Mouse (Mus musculus): Measurements from ENCODE around the gene Plcxd2. TPM values are rescaled to one million over a fixed set of nuclear protein-coding genes. Genes with fewer than 3 reads are reported as not detected.

Plcxd2 gene
- polyA plus RNA-seq, 1 experiment from 2014 or later, result 1.7 TPM

GRCm38 (mm10) chr16:46000976-46001375 lies 9.0 kb downstream of the Plcxd2 start:
- no peak overlapping the region for H3K27ac ChIP-seq (ENCODE audit: low read depth)
- ATAC-seq (replicated peaks; ENCODE audit: low FRiP score, low TSS enrichment, low read depth) (no peak), DNase-seq (ENCODE audit: low spot score) (no peak)
- H3K9ac ChIP-seq (ENCODE audit: low read length), result no peak overlapping the region
- H3K9me3 ChIP-seq (ENCODE audit: control insufficient read depth, low read length), result no peaks in the 10 kb centered on the region
- 91% methylated on average over 3 of the region's 3 CpGs for WGBS
- no peak overlapping the region for H3K4me2 ChIP-seq (ENCODE audit: low read length)
- H3K27me3 ChIP-seq (replicated peaks; ENCODE audit: control insufficient read depth, insufficient read depth, low read length), result no peaks in the 10 kb centered on the region
- H3K4me1 ChIP-seq (replicated peaks; ENCODE audit: control insufficient read depth, insufficient read depth, low read length), result no peaks in the 10 kb centered on the region
- no peaks in the 10 kb centered on the region for H3K36me3 ChIP-seq (ENCODE audit: control insufficient read depth, insufficient read depth, low read length)
- H3K4me3 ChIP-seq (ENCODE audit: low read depth, low read length), result no peak overlapping the region

DNA sequence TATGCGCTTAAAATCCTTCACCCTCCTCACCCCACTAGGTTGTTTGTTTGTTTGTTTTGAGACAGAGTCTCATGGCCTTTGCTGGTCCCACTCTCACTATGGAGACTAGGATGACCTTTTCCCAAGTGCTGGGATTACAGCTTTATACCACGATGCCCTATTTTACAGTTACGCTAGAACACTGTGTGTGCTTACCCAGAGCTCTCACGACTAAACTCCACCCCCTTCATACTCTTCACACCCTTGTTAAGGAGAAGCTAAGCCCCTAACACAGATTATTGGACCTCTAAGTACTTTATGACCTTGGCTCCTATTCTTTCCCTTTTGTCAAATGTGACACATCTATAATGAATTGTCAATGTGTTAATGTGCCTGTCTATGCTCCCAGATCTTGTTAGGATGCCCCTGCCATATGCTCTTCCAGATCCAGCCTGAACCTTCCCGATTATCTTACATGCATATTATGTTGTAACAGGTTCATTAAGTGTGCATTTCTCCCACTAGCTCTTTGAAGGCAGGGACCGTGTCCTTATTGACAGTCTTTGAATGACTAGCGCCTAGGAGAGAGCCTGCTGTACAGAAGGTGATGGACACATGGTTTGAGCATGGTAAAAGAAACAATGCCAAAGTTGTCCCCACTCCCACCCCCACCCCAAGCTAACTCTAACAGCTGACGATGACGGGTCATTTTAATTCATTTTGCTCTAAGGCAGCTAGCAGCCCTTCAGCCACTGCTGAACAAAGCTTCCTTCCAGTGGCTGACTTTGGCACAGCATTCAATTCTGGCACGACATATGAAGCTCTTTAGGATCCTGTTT lies 10.4 kb downstream of the Plcxd2 start:
- ATAC-seq (replicated peaks; ENCODE audit: low FRiP score, low TSS enrichment, low read depth), result no peak
- no peak overlapping the region for H3K9ac ChIP-seq (ENCODE audit: low read length)
- no peaks in the 10 kb centered on the region for H3K27me3 ChIP-seq (replicated peaks; ENCODE audit: control insufficient read depth, insufficient read depth, low read length)
- no peak for DNase-seq (ENCODE audit: low spot score)
- no peaks in the 10 kb centered on the region for H3K36me3 ChIP-seq (ENCODE audit: control insufficient read depth, insufficient read depth, low read length)
- no peaks in the 10 kb centered on the region for H3K4me1 ChIP-seq (replicated peaks; ENCODE audit: control insufficient read depth, insufficient read depth, low read length)
- no peak overlapping the region for H3K27ac ChIP-seq (ENCODE audit: low read depth)
- no peak overlapping the region for H3K4me3 ChIP-seq (ENCODE audit: low read depth, low read length)
- 73% methylated on average over 10 of the region's 10 CpGs for WGBS
- H3K4me2 ChIP-seq (ENCODE audit: low read length), result no peak overlapping the region
- no peaks in the 10 kb centered on the region for H3K9me3 ChIP-seq (ENCODE audit: control insufficient read depth, low read length)

DNA sequence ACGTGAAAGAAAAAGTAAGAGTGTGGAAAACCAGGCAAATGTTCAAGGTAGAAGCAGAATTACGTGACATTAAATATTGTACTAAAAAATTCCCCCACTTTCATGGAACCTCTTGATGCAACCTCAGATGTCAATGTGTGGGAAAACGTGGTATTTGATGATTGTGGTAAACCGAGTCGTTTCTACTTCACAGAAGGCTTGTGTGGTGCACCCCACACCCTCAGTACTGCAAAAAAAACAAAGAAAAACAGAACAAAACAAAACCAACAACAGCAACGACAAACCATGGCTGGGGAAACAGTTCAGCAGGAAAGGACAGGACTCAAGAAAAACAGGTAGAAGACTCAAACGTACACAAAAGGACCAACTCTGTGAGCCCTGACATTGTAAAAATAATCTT lies 11.8 kb downstream of the Plcxd2 start:
- WGBS, result 83% methylated on average over 7 of the region's 7 CpGs
- ATAC-seq (replicated peaks; ENCODE audit: low FRiP score, low TSS enrichment, low read depth) (no peak), DNase-seq (ENCODE audit: low spot score) (no peak)

DNA sequence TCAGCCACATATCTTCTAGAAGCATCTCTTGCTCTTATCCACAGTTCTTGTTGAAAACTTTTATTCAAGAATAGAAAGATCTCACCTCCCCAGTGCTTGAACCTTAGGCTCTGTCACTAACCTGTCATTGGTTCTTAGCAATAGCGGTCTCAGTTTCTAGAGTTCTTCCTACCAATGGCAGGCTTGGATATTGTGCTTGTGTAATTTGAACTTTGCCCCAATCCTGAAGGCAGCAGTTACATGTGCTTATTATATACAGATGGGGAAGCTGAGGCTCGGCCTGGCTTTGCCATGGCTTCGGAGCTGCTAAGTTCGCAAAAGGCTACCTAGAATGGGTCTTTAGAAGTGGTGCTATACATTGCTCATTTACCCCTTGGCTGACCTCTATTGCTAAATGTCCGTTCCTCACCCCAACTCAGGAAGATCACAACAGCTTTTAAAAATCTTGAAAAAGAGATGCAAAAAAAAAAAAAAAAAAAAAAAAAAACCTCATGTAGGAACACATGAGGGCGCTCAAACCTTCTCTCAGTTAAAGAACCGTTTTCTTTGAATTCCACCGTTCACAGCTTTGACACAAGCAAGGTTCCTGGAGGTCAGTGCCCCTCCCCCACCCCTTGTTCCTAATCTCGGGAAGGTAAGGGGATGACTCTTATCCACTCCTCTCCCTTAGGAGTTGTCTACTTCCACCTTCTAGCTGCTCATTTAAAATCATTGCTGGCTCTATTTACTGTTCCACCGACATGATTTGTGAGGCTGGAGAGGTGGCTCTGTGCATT lies 18.9 kb downstream of the Plcxd2 start:
- Histone ChIP-seq H3K4me3 (ENCODE audit: low read depth, low read length) (no peak overlapping the region), H3K4me1 (replicated peaks; ENCODE audit: control insufficient read depth, insufficient read depth, low read length) (no peaks in the 10 kb centered on the region), H3K36me3 (ENCODE audit: control insufficient read depth, insufficient read depth, low read length) (no peaks in the 10 kb centered on the region), H3K27ac (ENCODE audit: low read depth) (no peak overlapping the region), H3K9ac (ENCODE audit: low read length) (no peak overlapping the region), H3K9me3 (ENCODE audit: control insufficient read depth, low read length) (no peaks in the 10 kb centered on the region), H3K27me3 (replicated peaks; ENCODE audit: control insufficient read depth, insufficient read depth, low read length) (no peaks in the 10 kb centered on the region), H3K4me2 (ENCODE audit: low read length) (no peak overlapping the region)
- DNase-seq (ENCODE audit: low spot score) (no peak), ATAC-seq (replicated peaks; ENCODE audit: low FRiP score, low TSS enrichment, low read depth) (no peak)
- 49% methylated on average over 10 of the region's 10 CpGs for WGBS

More for the DNA sequence above, 11.8 kb downstream of the Plcxd2 start:
- Histone ChIP-seq H3K4me1 (replicated peaks; ENCODE audit: control insufficient read depth, insufficient read depth, low read length) (no peaks in the 10 kb centered on the region), H3K4me3 (ENCODE audit: low read depth, low read length) (no peak overlapping the region), H3K27ac (ENCODE audit: low read depth) (no peak overlapping the region), H3K9me3 (ENCODE audit: control insufficient read depth, low read length) (no peaks in the 10 kb centered on the region), H3K27me3 (replicated peaks; ENCODE audit: control insufficient read depth, insufficient read depth, low read length) (no peaks in the 10 kb centered on the region), H3K9ac (ENCODE audit: low read length) (no peak overlapping the region), H3K36me3 (ENCODE audit: control insufficient read depth, insufficient read depth, low read length) (no peaks in the 10 kb centered on the region), H3K4me2 (ENCODE audit: low read length) (no peak overlapping the region)

- H3K4me2 ChIP-seq (ENCODE audit: low read length), result no peak overlapping the region
- no peak for ATAC-seq (replicated peaks; ENCODE audit: low FRiP score, low TSS enrichment, low read depth)
- no peak overlapping the region for H3K27ac ChIP-seq (ENCODE audit: low read depth)
- 83% methylated on average over 1 of the region's 1 CpGs for WGBS
- no peaks in the 10 kb centered on the region for H3K27me3 ChIP-seq (replicated peaks; ENCODE audit: control insufficient read depth, insufficient read depth, low read length)
- no peak for DNase-seq (ENCODE audit: low spot score)
- no peaks in the 10 kb centered on the region for H3K9me3 ChIP-seq (ENCODE audit: control insufficient read depth, low read length)
- no peak overlapping the region for H3K9ac ChIP-seq (ENCODE audit: low read length)
- H3K4me1 ChIP-seq (replicated peaks; ENCODE audit: control insufficient read depth, insufficient read depth, low read length), result no peaks in the 10 kb centered on the region
- no peak overlapping the region for H3K4me3 ChIP-seq (ENCODE audit: low read depth, low read length)
- no peaks in the 10 kb centered on the region for H3K36me3 ChIP-seq (ENCODE audit: control insufficient read depth, insufficient read depth, low read length)
These were observed 23.8 kb downstream of the Plcxd2 start for GRCm38 (mm10) chr16:45986236-45986635.

DNA sequence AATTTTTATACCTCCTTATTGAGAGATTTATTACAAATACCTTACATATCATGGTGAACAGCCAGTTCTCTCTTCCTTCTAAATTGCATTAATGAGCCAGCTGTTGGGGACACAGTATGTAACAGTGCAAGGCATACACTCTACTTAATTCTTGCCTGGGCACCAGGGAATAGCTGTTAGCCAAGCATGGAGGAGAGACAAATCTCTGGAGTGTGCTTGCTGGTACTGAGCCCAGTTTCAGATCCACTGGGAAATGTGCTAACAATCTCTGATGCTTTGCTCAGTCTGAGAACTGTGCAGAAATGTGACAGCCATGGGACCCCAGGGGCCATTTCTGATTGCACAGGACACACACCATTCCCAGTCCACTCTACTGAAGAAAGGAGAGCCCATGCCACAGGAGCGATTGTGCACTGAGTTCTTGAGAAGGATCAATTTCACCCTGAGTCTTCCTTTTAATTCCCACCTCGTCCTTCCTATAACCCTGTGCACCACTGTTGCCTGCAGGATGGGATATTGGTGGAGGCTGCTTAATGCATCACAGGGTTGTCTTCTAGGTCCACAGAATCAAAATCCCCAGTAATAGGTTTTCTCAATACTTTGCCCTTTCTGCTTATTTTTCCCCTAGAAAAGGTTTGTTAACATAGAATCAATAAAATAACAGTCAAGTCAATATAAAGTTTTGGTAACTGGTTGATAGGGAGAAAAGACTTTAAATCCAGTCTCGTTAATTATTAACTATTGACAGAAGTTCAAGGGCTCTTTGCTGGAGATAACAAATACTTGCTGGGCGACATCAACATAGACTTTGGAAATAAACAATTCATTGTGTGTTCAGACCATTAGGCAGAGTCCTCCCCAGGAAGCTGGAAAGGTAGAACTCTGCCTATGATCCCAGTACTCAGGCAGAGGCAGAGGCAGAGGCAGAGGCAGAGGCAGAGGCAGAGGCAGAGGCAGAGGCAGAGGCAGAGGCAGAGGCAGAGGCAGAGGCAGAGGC lies 25.1 kb downstream of the Plcxd2 start:
- WGBS, result 71% methylated on average over 4 of the region's 4 CpGs
- no peak overlapping the region for H3K27ac ChIP-seq (ENCODE audit: low read depth)
- H3K4me1 ChIP-seq (replicated peaks; ENCODE audit: control insufficient read depth, insufficient read depth, low read length), result no peaks in the 10 kb centered on the region
- DNase-seq (ENCODE audit: low spot score), result no peak
- no peaks in the 10 kb centered on the region for H3K27me3 ChIP-seq (replicated peaks; ENCODE audit: control insufficient read depth, insufficient read depth, low read length)
- no peaks in the 10 kb centered on the region for H3K36me3 ChIP-seq (ENCODE audit: control insufficient read depth, insufficient read depth, low read length)
- H3K9ac ChIP-seq (ENCODE audit: low read length), result no peak overlapping the region
- ATAC-seq (replicated peaks; ENCODE audit: low FRiP score, low TSS enrichment, low read depth), result no peak; the same call in 1 of the 2 replicates
- no peak overlapping the region for H3K4me2 ChIP-seq (ENCODE audit: low read length)
- H3K4me3 ChIP-seq (ENCODE audit: low read depth, low read length), result no peak overlapping the region
- no peaks in the 10 kb centered on the region for H3K9me3 ChIP-seq (ENCODE audit: control insufficient read depth, low read length)

DNA sequence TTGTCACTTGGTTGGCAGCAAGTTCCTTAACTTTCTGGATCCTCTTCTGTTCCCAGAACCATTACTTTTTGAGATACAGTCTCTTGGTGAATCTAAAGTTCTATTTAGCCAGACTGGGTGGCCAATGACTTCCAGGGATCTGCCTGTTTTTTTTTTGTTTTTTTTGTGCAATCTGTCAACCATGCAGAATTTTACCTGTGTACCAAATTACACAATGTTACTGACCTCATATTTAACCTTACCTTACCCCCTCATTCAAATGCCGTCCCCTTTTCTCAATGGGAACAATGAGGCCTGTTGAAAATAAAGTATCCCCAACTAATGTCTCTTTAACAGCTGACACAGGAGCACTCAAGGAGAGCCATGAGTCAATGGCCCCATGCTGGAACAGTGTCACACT lies 33.8 kb downstream of the Plcxd2 start:
- Histone ChIP-seq H3K9me3 (ENCODE audit: control insufficient read depth, low read length) (no peaks in the 10 kb centered on the region), H3K9ac (ENCODE audit: low read length) (no peak overlapping the region), H3K27ac (ENCODE audit: low read depth) (no peak overlapping the region), H3K27me3 (replicated peaks; ENCODE audit: control insufficient read depth, insufficient read depth, low read length) (no peaks in the 10 kb centered on the region), H3K4me3 (ENCODE audit: low read depth, low read length) (no peak overlapping the region), H3K4me2 (ENCODE audit: low read length) (no peak overlapping the region), H3K36me3 (ENCODE audit: control insufficient read depth, insufficient read depth, low read length) (no peaks in the 10 kb centered on the region), H3K4me1 (replicated peaks; ENCODE audit: control insufficient read depth, insufficient read depth, low read length) (no peaks in the 10 kb centered on the region)
- DNase-seq (ENCODE audit: low spot score), result no peak
- 94% methylated on average over 1 of the region's 1 CpGs for WGBS
- no peak for ATAC-seq (replicated peaks; ENCODE audit: low FRiP score, low TSS enrichment, low read depth)

DNA sequence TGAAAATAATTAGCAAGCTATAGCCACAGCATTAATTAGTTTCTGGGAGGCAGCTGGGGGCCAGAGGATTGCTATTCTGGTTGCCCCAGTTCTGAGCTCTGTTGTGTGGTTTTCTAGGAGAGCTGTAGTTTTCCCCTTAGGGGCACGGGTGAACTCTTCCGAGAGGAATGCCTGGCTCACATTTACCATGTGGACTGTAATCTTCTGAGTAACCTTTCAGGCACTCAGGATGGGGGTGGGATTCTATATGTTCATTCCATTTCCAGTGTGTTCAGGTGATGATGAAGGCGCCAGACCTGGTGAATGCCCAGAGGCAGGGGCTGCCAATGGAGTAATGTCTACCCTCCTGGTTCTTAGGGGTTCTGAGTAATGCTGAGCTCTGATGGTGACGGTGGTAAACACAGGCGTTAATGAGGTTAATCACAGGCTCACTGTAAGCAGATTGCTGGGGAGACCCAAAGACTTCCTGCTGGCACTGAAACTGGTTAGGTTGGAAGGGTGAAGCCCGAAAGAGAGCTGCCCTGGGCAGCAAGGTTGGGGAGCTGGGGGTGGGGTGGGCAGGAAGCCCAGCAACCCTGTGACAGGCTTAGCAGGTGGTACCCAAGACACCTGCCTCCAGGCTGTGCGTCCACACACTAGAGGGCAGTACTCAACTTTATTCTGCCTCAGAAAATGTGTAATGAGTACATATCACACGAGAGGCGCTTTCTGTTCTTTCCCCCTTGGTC lies 35.9 kb downstream of the Plcxd2 start:
- 59% methylated on average over 9 of the region's 9 CpGs for WGBS
- Histone ChIP-seq H3K9ac (ENCODE audit: low read length) (no peak overlapping the region), H3K9me3 (ENCODE audit: control insufficient read depth, low read length) (no peaks in the 10 kb centered on the region), H3K4me2 (ENCODE audit: low read length) (no peak overlapping the region), H3K36me3 (ENCODE audit: control insufficient read depth, insufficient read depth, low read length) (no peaks in the 10 kb centered on the region), H3K27me3 (replicated peaks; ENCODE audit: control insufficient read depth, insufficient read depth, low read length) (no peaks in the 10 kb centered on the region), H3K4me3 (ENCODE audit: low read depth, low read length) (no peak overlapping the region), H3K27ac (ENCODE audit: low read depth) (no peak overlapping the region), H3K4me1 (replicated peaks; ENCODE audit: control insufficient read depth, insufficient read depth, low read length) (no peaks in the 10 kb centered on the region)
- DNase-seq (ENCODE audit: low spot score) (no peak), ATAC-seq (replicated peaks; ENCODE audit: low FRiP score, low TSS enrichment, low read depth) (no peak; the same call in 1 of the 2 replicates)

All from intestine, embryonic 14.5 days (tissue).